Mouse (Mus musculus) bone marrow, adult 2 months (tissue): ENCODE data around the gene Spata21. TPM values are rescaled to one million over a fixed set of nuclear protein-coding genes. Genes with fewer than 3 reads are reported as not detected.

Experiments
- H3K27ac ChIP-seq: fragments of 200-500 bp; 2 replicates; pipeline ENCODE4 v1.5.1; 2012; ENCODE audit warnings: low read depth, mild to moderate bottlenecking, control low read depth, inconsistent platforms, low read length; ENCODE audit not compliant: control insufficient read depth, poor library complexity, insufficient read depth
- H3K4me1 ChIP-seq: fragments of 200-500 bp; 2 replicates; pipeline ENCODE4 v1.6.1; 2011; ENCODE audit warnings: low read length; ENCODE audit not compliant: control insufficient read depth, insufficient read depth
- H3K4me3 ChIP-seq: fragments of 200-500 bp; replicated peaks from 2 replicates; pipeline ENCODE3; 2011; ENCODE audit warnings: mild to moderate bottlenecking, low read depth, low read length, control low read depth; ENCODE audit not compliant: control insufficient read depth
- CTCF ChIP-seq: fragments of 200-500 bp; IDR thresholded peaks from 2 replicates; pipeline ENCODE4 v1.5.1; 2011; ENCODE audit warnings: low read length, control low read depth; ENCODE audit not compliant: control insufficient read depth, insufficient read depth
- POLR2A ChIP-seq: fragments of 200-500 bp; IDR thresholded peaks from 2 replicates; pipeline ENCODE4 v1.6.1; 2011; ENCODE audit warnings: low read depth, mild to moderate bottlenecking, control low read depth, low read length, borderline replicate concordance; ENCODE audit not compliant: control insufficient read depth
- WGBS: fragments of 180-500 bp; shearing (Covaris S2); methylation state at CpG from one replicate; pipeline ENCODE4 v1.1.7; 2018; 5-methylcytosine and 5-hydroxymethylcytosine counted together
- polyA plus RNA-seq: library from polyadenylated mRNA; stranded (reverse); fragments of >200 nt; gene quantifications from 2 replicates; pipeline ENCODE4 v1.2.4, GENCODE M21; 2011; ENCODE audit warnings: low replicate concordance; ENCODE audit not compliant: missing spikeins, insufficient read depth, insufficient read length

The Spata21 gene
- not detected in 2 replicates for polyA plus RNA-seq

DNA sequence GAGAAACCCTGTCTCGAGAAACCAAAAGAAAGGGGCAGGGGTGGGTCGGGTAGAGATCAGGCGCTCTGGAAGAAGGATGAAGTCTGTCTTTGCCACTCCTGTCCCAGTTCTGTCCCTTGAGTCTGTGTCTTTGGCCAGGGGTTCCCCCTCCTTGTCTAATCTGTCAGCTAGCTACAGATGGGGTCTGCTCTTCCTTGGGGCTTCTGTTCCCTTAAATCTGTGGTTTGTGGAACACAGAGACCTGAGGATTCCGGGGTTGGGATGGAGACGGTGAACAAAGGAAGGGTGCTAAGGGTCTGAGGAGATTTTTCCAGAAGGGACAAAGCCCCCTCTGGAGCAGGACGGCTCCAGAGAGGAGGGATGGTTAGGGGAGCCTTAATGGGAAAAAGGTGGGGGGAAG is at the start of gene Spata21:
Gene Spata21, plus strand, starts transcription at position 301 of the 400 bp plus-strand sequence.
- WGBS, result 72% methylated on average over 6 of the region's 6 CpGs

DNA sequence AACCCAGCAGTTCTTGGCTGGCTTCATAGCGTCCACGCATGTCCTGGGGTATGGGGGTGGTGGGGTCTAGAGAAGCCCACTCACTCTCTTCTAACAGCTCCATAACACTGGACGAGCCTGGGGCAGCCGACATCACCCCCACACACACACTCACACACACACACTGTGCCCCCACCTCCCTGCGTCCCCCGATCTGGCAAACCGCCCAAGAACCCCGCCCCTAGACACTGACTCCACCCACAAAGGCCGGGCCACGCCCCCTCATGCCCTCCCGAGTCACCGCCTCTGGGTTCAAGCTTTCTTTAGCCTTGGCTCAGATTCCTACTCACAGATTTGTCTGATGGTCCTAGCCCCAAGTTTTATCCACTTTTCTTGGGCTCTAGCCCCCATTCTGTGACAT is 47.0 kb upstream of the Spata21 start:
- H3K4me3 ChIP-seq, result no peak overlapping the region
- 75% methylated on average over 12 of the region's 12 CpGs for WGBS

More for the DNA sequence above, at the start of gene Spata21:
- H3K4me3 ChIP-seq, result no peak within 1 kb of the TSS
- no peak within 1 kb of the TSS for H3K27ac ChIP-seq
- TF ChIP-seq POLR2A, result no peak
- TF ChIP-seq CTCF, result no peak
- H3K4me1 ChIP-seq, result no peaks in the 10 kb centered on the region

DNA sequence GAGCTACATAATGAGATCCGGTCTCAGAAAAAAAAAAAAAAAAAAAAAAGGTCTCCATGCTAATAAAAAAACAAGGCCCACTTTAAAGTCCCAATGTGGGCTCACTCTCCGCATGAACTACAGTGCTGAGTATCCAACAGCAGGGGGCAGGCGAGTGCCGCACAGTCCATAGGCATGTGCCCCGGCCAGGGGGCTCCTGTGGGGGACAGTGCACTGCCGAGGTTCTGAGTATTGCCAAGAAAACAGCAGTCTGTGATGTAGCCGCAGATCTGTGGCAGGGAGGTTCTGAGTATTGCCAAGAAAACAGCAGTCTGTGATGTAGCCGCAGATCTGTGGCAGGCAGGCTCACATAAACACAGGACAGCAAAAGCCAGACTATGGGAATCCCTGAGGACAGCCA is 43.3 kb upstream of the Spata21 start:
- H3K27ac ChIP-seq, result no peak overlapping the region
- WGBS, result 19% methylated on average over 8 of the region's 8 CpGs
- TF ChIP-seq CTCF (peak; percentile 81), POLR2A (no peak)
- H3K4me3 ChIP-seq, result no peak overlapping the region
- H3K4me1 ChIP-seq, result no peaks in the 10 kb centered on the region

More for the DNA sequence above, 47.0 kb upstream of the Spata21 start:
- Histone ChIP-seq H3K27ac (no peak overlapping the region), H3K4me1 (no peaks in the 10 kb centered on the region)
- TF ChIP-seq CTCF, result no peak
- TF ChIP-seq POLR2A, result no peak

DNA sequence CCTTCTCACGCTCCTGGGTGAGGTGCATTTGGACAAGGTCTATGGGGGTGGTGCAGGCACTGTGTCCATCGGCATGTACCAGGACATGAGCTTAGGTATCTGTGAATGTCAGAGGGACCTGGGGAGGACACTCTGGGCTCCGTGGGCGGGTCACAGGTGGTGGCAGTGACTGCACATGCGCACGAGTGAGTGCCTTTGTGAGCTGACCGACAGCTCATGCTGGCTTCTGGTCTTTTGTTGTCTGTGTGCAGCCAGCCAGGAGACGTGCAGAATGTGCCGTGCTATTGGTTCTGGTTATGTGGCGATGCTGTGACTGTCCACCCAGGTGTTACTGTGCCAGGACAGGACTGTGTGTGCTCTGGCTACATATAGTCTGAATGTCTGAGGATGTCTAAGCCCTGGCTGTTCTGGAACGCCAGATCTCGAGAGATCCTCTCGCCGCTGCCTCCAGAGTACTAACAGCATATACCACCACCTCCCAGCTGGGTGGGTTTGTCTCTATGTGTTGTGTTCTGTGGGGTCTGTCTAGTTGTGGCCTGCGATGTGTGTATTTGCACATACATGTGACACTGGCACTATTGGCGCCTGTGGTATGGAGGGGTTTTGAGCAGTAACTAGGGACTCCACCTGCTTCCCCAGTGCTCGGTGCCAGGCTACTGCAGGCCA is 39.2 kb upstream of the Spata21 start:
- TF ChIP-seq CTCF (no peak), POLR2A (no peak)
- no peak overlapping the region for H3K4me3 ChIP-seq
- H3K4me1 ChIP-seq, result no peaks in the 10 kb centered on the region
- 83% methylated on average over 17 of the region's 17 CpGs for WGBS
- H3K27ac ChIP-seq, result no peak overlapping the region

DNA sequence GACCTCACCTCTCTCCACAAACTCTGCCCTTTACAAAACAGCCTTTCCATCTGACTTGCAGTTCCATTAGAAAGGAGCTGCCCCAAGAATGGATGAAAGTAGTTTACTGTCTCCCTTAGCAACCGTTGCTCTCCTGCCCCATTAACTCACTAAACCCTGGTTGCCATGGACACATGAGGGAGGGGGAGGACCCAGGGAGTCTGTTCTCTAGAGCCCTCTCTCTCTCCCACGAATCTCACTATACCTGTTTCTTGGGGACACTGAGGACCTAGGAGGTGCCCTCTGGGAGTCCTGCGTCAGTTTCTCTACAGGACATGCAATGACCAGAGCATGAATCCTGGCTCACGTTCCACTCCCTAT is 38.7 kb upstream of the Spata21 start:
- WGBS, result 68% methylated on average over 4 of the region's 4 CpGs
- H3K4me1 ChIP-seq, result no peaks in the 10 kb centered on the region
- no peak overlapping the region for H3K27ac ChIP-seq
- no peak overlapping the region for H3K4me3 ChIP-seq
- TF ChIP-seq POLR2A, result no peak
- TF ChIP-seq CTCF, result no peak

DNA sequence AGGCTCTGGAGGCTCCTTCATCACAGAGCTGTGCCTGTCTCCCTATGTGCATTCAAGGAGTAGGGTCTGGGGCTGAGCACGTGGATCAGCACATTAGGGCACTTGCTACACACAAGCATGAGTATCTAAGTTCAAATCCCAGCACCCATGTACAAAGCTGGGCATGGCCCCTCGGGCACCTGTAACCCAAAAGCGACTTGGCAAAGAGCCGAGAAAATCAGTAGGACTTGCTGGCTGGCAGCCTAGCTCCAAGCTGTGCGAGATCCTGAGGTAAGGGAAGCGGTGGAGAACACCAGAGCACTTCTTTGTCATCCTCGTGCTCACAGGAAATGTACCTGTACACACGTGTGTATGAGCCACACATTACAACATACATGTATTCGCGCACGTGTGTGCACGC is 35.7 kb upstream of the Spata21 start:
- no peak overlapping the region for H3K4me3 ChIP-seq
- no peak for TF ChIP-seq POLR2A
- no peak for TF ChIP-seq CTCF
- no peaks in the 10 kb centered on the region for H3K4me1 ChIP-seq
- WGBS, result 86% methylated on average over 12 of the region's 12 CpGs
- H3K27ac ChIP-seq, result no peak overlapping the region

DNA sequence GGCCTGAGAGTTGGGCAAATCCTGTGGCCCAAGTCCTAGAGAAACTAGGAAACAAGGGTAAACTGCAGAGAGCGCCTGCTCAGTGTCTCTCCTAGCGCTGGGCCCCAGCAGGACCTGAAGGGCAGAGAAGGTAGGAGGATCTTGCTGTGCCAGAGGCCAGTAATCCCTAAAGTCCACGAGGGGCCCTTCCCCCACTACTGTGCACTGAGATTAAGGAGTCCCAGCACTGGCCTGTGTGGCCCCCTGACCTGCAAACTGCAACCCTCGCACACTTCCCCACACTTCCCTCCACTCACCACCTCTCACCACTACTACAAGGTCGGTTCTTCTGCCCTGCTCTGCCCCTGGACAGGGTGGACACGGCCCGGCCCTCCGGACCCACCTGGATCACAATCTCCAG is 35.0 kb upstream of the Spata21 start:
- H3K27ac ChIP-seq, result no peak overlapping the region
- no peaks in the 10 kb centered on the region for H3K4me1 ChIP-seq
- TF ChIP-seq CTCF (no peak), POLR2A (no peak)
- WGBS, result 85% methylated on average over 8 of the region's 8 CpGs
- no peak overlapping the region for H3K4me3 ChIP-seq

DNA sequence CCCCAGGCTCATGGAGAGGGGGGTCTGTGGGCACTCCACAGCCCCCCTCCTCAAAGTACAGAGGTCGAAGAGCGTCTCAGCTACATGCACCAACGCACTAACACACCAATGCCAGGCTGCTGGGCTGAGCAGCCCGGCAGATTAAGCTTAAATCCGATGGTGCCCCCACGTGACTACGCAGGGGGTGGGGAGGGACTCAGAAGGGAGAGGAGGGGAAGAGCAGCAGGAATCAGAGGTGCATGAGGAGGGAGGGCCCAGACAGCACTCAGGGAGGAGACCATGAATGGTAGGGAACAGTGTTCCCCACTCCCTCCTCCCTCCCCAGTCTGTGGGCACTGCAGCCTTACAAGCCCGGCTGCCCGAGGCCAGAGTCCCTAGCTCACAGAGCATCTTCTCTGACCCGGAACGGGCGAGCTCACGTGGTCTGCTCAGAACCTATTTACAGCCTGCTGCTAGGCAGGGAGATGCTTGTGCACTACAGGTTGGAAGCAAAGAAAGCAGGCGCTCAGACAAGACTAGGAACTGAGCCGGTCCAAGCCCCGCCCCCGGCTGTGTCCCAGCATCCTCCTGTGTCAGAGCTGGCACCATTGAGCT is 34.5 kb upstream of the Spata21 start:
- 85% methylated on average over 17 of the region's 17 CpGs for WGBS
- Histone ChIP-seq H3K4me1 (no peaks in the 10 kb centered on the region), H3K27ac (no peak overlapping the region), H3K4me3 (no peak overlapping the region)
- TF ChIP-seq CTCF (no peak), POLR2A (no peak)

DNA sequence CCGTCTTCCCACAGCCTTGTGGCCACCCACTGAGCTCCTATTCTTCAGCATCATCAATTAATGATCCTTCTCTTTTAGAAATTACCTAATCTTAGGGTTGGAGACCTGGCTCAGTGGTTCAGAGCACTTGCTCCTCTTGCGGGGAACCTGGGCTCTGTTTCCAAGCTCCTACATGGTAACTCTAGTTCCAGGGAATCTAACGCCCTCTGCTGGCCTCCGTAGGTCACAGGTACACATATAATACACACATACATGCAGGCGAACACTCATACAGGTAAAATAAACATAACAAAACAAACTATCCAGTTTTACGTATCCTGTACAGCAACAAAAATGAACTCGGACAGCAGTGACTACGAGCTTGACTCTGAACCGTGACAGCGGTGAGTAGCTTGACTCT is 31.2 kb upstream of the Spata21 start:
- no peak overlapping the region for H3K4me3 ChIP-seq
- no peaks in the 10 kb centered on the region for H3K4me1 ChIP-seq
- no peak for TF ChIP-seq CTCF
- no peak for TF ChIP-seq POLR2A
- H3K27ac ChIP-seq, result no peak overlapping the region
- WGBS, result 91% methylated on average over 10 of the region's 10 CpGs
